Mouse (Mus musculus): ENCODE results near the gene Nyap1.

The Nyap1 gene

DNA sequence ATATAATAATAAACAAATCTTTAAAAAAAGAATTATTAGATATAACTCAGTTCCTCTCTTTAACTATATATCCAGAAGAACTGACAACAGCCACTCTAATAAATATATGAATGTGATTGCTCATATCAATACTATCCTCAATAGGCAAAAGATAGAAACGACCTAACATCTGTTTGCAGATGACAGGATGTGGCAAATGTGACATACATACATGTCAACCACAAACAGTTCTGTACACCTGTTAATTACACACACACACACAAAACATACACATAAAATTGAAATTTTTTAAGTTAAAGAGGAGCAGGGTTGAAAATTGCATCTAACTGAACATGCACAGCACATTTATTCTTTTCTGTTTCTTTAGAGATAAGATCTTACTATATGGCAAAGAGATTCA is 49.5 kb downstream of the Nyap1 start:
- DNase-seq = no peak

DNA sequence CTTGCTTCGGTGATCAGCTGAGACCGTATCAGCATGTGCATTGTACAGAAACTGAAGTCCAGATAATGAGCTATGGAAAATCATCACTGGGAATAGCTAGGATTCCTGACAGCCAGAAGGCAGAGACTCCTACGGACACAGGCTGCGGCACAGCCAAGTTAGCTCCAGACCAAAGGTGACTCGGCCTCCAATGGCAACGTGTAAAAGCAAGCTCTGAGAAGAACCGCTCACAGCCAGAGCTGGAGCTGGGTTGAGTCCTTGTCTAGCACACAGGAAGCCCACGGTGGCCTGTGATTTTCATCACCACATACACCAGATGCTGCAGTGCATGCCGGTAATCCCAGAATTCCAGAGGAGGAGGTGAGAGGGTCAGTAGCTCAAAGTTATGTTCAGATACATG is 50.9 kb downstream of the Nyap1 start:
- no peak for DNase-seq

DNA sequence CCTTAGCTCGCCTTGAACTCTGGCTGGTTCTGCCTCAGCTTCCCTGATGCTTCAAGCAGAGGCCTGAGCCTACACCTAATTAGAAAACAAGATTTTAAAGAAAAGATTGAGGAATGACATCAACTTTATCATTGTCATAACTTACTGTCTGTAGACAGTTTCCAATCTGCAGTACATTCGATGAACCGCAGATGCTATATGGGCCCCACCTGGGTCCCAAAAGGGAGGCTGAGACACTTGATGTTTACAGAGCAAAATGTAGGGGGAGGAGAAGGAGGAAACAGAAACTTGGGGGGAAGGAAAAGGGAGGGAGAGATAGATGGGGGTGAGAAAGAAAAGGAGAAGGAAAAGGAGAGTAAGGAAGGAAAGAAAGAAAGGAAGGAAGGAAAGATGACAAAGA is 51.4 kb downstream of the Nyap1 start:
- DNase-seq = no peak

DNA sequence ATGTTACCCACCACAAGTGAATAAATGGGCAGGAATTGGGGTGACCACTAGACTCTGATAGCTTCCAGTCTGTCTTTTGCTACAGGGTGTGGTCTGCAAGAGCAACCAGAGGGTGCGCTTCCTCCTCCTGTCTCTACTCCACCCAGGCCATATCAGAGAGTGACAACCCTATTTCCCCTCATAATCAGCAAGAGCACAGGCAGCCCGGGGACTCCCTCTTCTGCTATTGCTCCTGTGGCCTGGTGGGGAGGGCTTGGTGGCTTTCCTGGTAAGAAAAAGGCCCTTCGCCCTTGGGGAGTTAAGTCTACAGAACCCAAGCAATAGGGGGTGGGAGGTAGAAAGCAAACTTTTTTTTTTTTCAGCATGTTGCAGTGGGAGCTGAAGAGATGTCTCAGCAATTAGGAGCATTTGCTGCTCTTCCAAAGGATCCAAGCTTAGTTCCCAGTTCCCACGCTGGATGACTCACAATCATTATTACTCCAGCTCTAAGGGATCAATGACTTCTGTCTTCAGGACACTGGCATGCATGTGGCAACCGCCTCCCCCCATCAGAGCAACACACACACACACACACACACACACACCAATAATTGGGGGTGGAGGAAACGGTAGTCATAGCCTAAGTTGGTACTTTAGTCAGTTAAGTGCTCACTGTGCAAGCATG is 55.1 kb downstream of the Nyap1 start:
- peak; percentile 19 to 30 for DNase-seq

DNA sequence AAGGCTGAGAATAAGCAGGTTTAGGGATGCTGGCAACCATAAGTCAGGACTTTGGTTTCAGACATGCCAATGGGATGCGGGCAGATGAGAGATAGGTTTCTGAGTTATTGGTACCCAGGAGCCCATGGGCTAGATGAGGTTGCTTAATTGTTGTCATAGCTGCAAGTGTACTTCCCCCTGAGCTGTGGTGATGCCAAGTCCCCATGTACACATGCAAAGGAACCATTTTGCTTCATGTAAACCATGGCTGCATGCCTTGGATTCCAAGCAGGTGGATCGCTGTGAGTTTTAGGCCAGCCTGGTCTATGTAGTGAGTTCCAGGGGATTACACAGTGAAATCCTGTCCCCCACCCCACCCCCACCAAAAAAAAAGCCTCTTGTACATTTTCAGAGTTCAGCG is 55.8 kb downstream of the Nyap1 start:
- DNase-seq = no peak

DNA sequence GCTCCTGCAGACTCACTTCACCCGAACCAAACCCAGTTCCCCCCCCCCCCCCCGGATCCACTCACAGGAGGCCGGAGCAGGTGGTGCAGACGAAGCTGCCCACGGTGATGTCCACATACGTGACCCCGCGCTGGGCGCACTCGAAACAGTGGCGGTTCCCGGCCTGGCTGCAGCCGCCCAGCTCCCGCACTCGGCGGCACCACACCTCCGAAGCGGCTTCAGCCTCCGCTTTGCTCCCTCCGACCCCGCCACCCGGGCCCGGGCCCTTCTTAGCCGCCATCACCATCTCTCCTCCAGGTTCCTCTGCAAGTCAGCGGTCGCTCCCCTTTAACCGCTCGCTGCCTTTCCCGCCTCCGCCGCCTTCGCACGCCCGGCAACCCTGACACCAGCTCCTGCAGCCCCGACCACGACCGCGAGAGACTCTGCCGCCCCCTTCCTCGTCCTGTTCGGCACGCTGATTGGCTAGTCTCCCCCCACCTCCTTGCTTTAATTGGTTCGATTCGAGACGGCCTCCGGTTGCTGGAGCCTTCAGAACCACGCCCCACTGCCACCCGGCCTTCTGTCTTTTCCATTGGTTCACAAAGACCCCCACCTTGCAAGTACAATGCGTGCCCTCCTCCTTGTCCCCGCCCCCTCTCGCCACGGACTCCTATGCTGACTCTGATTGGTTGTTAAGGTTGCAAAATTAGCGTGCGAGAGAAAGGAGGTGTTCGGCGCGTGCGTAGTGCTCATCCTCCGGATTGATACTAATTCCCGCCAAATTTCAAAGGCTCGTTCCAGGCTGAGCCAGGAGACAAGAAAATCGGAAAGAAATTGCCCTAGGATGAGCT is 56.9 kb downstream of the Nyap1 start, which contains the start of gene Agfg2:
Gene Agfg2, minus strand, starts transcription at position 433 of the 830 bp plus-strand sequence.
- peak; percentile 95 to 98 for DNase-seq

DNA sequence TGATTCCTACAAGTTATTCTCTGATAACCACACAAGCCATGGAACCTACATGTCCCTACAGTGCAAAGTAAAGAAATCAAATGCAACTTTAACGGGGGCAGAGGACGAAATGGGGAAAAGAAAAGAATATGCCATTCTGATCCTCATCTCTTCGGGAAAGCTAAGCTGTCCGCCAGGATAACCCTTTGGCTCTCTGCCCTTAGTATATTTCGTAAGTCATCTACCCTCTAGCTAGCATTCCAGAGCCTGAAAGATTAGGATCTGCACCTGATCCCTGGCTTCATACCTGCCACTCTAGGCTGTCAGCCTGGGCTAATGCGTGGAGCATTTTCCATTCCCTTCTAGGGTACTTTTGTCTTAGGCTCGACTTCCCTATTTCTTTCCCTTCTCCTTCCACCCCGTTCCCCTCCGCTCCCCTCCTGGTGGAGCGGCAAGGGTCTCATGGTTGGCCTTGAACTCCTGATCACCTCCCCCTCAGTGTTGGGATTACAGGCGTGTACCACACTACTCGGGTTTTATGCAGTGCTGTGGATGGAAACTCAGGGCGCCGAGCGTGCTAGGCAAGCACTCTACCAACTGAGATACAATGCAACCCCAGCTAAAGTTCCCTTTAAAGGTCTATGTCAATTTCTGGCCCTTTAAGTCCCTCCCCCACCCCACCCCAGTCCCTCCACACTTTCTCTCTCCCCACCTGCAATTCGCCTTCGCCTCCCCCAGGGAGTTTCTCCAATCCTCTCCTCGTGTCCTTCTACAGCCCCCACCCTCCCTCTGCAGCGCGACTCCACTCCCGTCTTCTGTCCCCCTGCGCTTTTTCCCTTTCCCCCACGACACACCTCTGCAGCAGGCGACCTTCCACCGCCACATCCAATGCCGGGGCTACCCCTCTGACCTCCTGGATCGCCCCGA is 57.8 kb downstream of the Nyap1 start:
- peak in 1 of 2 experiments; percentile 14 for DNase-seq

DNA sequence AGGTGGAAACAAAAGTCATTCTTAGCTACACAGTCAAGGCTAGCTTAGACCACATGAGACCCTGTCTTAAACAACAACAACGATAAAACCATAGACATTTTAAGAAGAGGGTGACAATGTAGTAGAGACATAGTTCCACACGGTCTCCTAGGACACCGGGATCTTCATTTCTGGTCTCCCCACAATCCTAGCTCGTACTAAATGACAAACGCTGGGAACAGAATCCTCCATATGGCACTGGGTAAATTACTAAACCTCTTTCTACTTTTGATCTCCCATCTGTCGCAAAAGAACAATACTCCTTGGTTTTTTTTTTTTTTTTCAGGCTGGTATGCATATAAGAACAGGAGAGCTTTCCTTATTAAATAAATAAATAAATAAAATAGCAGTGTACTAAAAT is 58.9 kb downstream of the Nyap1 start:
- DNase-seq = no peak

Data from spleen, adult 18-20 months (tissue).